Mouse (Mus musculus) heart, embryonic 16.5 days (tissue): ENCODE measurements around the gene Utp6. TPM values are rescaled to one million over a fixed set of nuclear protein-coding genes. Genes with fewer than 3 reads are reported as not detected.
A peak's percentile ranks its signal among the peaks of the same experiment; 100 is the strongest.
"Not testable (repeated sequence)": the region's sequence is repeated elsewhere in the genome, so short reads cannot be mapped to it uniquely, and the experiment has no call there.

Experiments used
- ATAC-seq: fragments of 200-750 bp; cut with Nextera tagmentation; replicated peaks from 2 replicates; pipeline ENCODE4 v1.8.0; 2017; ENCODE audit warnings: moderate number of reproducible peaks; ENCODE audit not compliant: insufficient read depth, low FRiP score; ENCODE audit errors: extremely low read depth
- H3K27ac ChIP-seq: fragments of 300-500 bp; sonication (generic); 2 replicates; pipeline ENCODE4 v1.5.1; 2014; ENCODE audit warnings: mild to moderate bottlenecking, low read length, control low read depth, moderate library complexity
- H3K27me3 ChIP-seq: fragments of 300-500 bp; sonication (generic); 2 replicates; pipeline ENCODE4 v1.6.1; 2014; ENCODE audit warnings: low read length, mixed read lengths; ENCODE audit not compliant: control insufficient read depth, insufficient read depth
- H3K36me3 ChIP-seq: fragments of 300-500 bp; sonication (generic); 2 replicates; pipeline ENCODE4 v1.6.1; 2014; ENCODE audit not compliant: control insufficient read depth, insufficient read depth
- H3K4me1 ChIP-seq: fragments of 300-500 bp; sonication (generic); 2 replicates; pipeline ENCODE4 v1.6.1; 2014; ENCODE audit warnings: low read length, mixed read lengths; ENCODE audit not compliant: control insufficient read depth, insufficient read depth
- H3K4me2 ChIP-seq: fragments of 300-500 bp; sonication (generic); 2 replicates; pipeline ENCODE4 v1.6.1; 2014; ENCODE audit warnings: low read depth, mild to moderate bottlenecking, control low read depth, low read length
- H3K4me3 ChIP-seq: fragments of 300-500 bp; sonication (generic); 2 replicates; pipeline ENCODE4 v1.5.1; 2014; ENCODE audit warnings: mild to moderate bottlenecking, control low read depth, low read length
- H3K9ac ChIP-seq: fragments of 300-500 bp; sonication (generic); 2 replicates; pipeline ENCODE4 v1.6.1; 2014; ENCODE audit warnings: low read length, control low read depth
- H3K9me3 ChIP-seq: fragments of 300-500 bp; sonication (generic); replicated peaks from 2 replicates; pipeline ENCODE4 v1.6.1; 2016; ENCODE audit warnings: low read length; ENCODE audit not compliant: control insufficient read depth
- WGBS: fragments of 180-500 bp; shearing (Covaris S2); extraction: QIAGEN DNeasy Blood & Tissue Kit; methylation state at CpG from one replicate; pipeline ENCODE4 v1.1.7; 2014; 5-methylcytosine and 5-hydroxymethylcytosine counted together
- polyA plus RNA-seq: library from polyadenylated mRNA; unstranded; fragments of >200 nt; fragmentation: Nextera tagmentation; extraction: Ambion mirVana; gene quantifications from 2 replicates; pipeline ENCODE4 v1.2.1, GENCODE M21; 2015

Gene Utp6
- polyA plus RNA-seq, 1 experiment from 2014 or later, result 34.1 TPM

GRCm38 (mm10) chr11:79987896-79988295, 25.7 kb upstream of the Utp6 start:
- Histone ChIP-seq H3K27me3 (no peaks in the 10 kb centered on the region), H3K4me1 (peaks cover 5% of the 10 kb centered on the region; the same call in 1 of the 2 replicates), H3K4me2 (no peak overlapping the region), H3K27ac (no peak overlapping the region), H3K9ac (no peak overlapping the region), H3K4me3 (no peak overlapping the region), H3K9me3 (no peaks in the 10 kb centered on the region), H3K36me3 (no peaks in the 10 kb centered on the region)
- ATAC-seq, result no peak
- 89% methylated on average over 3 of the region's 3 CpGs for WGBS

- no peak overlapping the region for H3K9ac ChIP-seq
- H3K27me3 ChIP-seq, result no peaks in the 10 kb centered on the region
- no peaks in the 10 kb centered on the region for H3K9me3 ChIP-seq
- ATAC-seq, result no peak
- no peaks in the 10 kb centered on the region for H3K4me1 ChIP-seq
- H3K27ac ChIP-seq, result no peak overlapping the region
- WGBS, result 74% methylated on average over 4 of the region's 4 CpGs
- no peaks in the 10 kb centered on the region for H3K36me3 ChIP-seq
- H3K4me3 ChIP-seq, result no peak overlapping the region
- no peak overlapping the region for H3K4me2 ChIP-seq
Measured at GRCm38 (mm10) chr11:79986886-79987285, 24.7 kb upstream of the Utp6 start.

- not testable (repeated sequence) for H3K9ac ChIP-seq, H3K9me3 ChIP-seq, ATAC-seq, H3K4me3 ChIP-seq, H3K4me1 ChIP-seq, H3K4me2 ChIP-seq, H3K36me3 ChIP-seq, H3K27me3 ChIP-seq, H3K27ac ChIP-seq
- 64% methylated on average over 3 of the region's 4 CpGs for WGBS
Measured at GRCm38 (mm10) chr11:79977747-79978146, 15.6 kb upstream of the Utp6 start.

GRCm38 (mm10) chr11:79977061-79977460, 14.9 kb upstream of the Utp6 start:
- H3K9me3 ChIP-seq, H3K27me3 ChIP-seq, H3K4me2 ChIP-seq, ATAC-seq, H3K9ac ChIP-seq, H3K27ac ChIP-seq, H3K4me1 ChIP-seq, H3K4me3 ChIP-seq, H3K36me3 ChIP-seq: not testable (repeated sequence)
- 92% methylated on average over 14 of the region's 14 CpGs for WGBS

GRCm38 (mm10) chr11:79976645-79977044, 14.5 kb upstream of the Utp6 start:
- not testable (repeated sequence) for H3K9me3 ChIP-seq, H3K36me3 ChIP-seq, H3K27me3 ChIP-seq, H3K4me2 ChIP-seq, H3K27ac ChIP-seq, H3K4me1 ChIP-seq, ATAC-seq, H3K4me3 ChIP-seq, H3K9ac ChIP-seq
- 82% methylated on average over 6 of the region's 6 CpGs for WGBS

GRCm38 (mm10) chr11:79976222-79976621, 14.0 kb upstream of the Utp6 start:
- Histone ChIP-seq H3K27me3 (peaks cover 10% of the 10 kb centered on the region; the same call in 1 of the 2 replicates), H3K9ac (no peak overlapping the region), H3K4me1 (peaks cover 6% of the 10 kb centered on the region), H3K9me3 (no peaks in the 10 kb centered on the region), H3K36me3 (no peaks in the 10 kb centered on the region), H3K4me2 (no peak overlapping the region), H3K27ac (no peak overlapping the region), H3K4me3 (no peak overlapping the region)
- 91% methylated on average over 1 of the region's 1 CpGs for WGBS
- no peak for ATAC-seq

- WGBS, result 75% methylated on average over 2 of the region's 2 CpGs
- H3K27me3 ChIP-seq, result peaks cover 10% of the 10 kb centered on the region; the same call in 1 of the 2 replicates
- H3K4me3 ChIP-seq, result no peak overlapping the region
Measured at GRCm38 (mm10) chr11:79975377-79975776, 13.2 kb upstream of the Utp6 start.

GRCm38 (mm10) chr11:79973626-79974476, 11.7 kb upstream of the Utp6 start:
- Histone ChIP-seq H3K4me1 (peaks cover 6% of the 10 kb centered on the region), H3K27me3 (peaks cover 10% of the 10 kb centered on the region; the same call in 1 of the 2 replicates), H3K9ac (peak overlapping the region; percentile 62), H3K9me3 (no peaks in the 10 kb centered on the region), H3K27ac (no peak overlapping the region), H3K4me3 (peak overlapping the region; percentile 59), H3K36me3 (no peaks in the 10 kb centered on the region), H3K4me2 (peak overlapping the region; percentile 84)
- peak; percentile 28; the same call in 1 of the 2 replicates for ATAC-seq
- WGBS, result under 1% methylated on average over 41 of the region's 41 CpGs

More at GRCm38 (mm10) chr11:79975377-79975776, 13.2 kb upstream of the Utp6 start:
- no peak for ATAC-seq
- H3K4me1 ChIP-seq, result peaks cover 6% of the 10 kb centered on the region
- H3K9ac ChIP-seq, result no peak overlapping the region
- H3K4me2 ChIP-seq, result no peak overlapping the region
- no peak overlapping the region for H3K27ac ChIP-seq
- H3K9me3 ChIP-seq, result no peaks in the 10 kb centered on the region
- H3K36me3 ChIP-seq, result no peaks in the 10 kb centered on the region

GRCm38 (mm10) chr11:79973133-79973532, 10.9 kb upstream of the Utp6 start:
- Histone ChIP-seq H3K36me3 (no peaks in the 10 kb centered on the region), H3K4me3 (peak overlapping the region; percentile 59), H3K27me3 (peaks cover 10% of the 10 kb centered on the region; the same call in 1 of the 2 replicates), H3K4me2 (peak overlapping the region; percentile 84), H3K27ac (no peak overlapping the region), H3K9me3 (no peaks in the 10 kb centered on the region), H3K9ac (no peak overlapping the region), H3K4me1 (peaks cover 6% of the 10 kb centered on the region)
- 18% methylated on average over 8 of the region's 8 CpGs for WGBS
- no peak for ATAC-seq
